Mouse (Mus musculus) cerebellum, adult 11 months (tissue): ENCODE measurements at regions not wholly inside any gene's neighbourhood (a gene's known extent, or its start where the extent isn't known, plus 50 kb on each side); places are given as distances from the start of the nearest gene placed in this dataset.

Experiments
- DNase-seq: peaks from one replicate; pipeline ENCODE4 v3.0.0; 2022

GRCm38 (mm10) chr12:92137539-92137938, 288.6 kb upstream of the Sel1l start:
- DNase-seq = no peak

DNA sequence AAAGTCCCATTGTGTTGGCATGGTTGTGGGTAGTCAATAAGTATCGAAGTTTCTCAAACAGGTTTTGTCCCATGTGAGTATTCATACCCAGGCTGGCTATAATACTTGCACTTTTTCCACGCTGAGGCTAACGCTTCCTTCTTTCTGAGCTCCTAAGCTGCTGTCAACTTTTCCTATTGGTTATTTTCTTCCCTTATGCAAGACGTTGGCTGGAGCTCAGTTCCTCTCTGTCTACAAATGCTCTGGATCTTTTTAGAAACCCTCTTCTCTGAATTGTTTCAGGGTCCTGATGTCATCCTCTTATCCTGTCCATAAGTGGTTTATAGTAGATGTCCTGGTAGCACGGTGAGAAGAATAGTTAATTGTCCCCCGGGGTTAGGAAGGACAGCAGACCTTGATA, 278.7 kb upstream of the Sel1l start:
- DNase-seq = no peak

- DNase-seq = no peak
Measured at GRCm38 (mm10) chr12:92120164-92120815, 271.3 kb upstream of the Sel1l start.

GRCm38 (mm10) chr12:92109615-92110014, 260.7 kb upstream of the Sel1l start:
- no peak for DNase-seq

GRCm38 (mm10) chr12:92100080-92100479, 251.1 kb upstream of the Sel1l start:
- DNase-seq = no peak

- DNase-seq = no peak
Measured at GRCm38 (mm10) chr12:92092794-92093365, 243.9 kb upstream of the Sel1l start.

- no peak for DNase-seq
Measured at GRCm38 (mm10) chr12:92073209-92073608, 224.3 kb upstream of the Sel1l start.

GRCm38 (mm10) chr12:92062731-92063130, 213.8 kb upstream of the Sel1l start:
- no peak for DNase-seq

- DNase-seq = no peak
Measured at GRCm38 (mm10) chr12:92040481-92040880, 191.5 kb upstream of the Sel1l start.

- DNase-seq = no peak
Measured at GRCm38 (mm10) chr12:92029192-92029591, 180.2 kb upstream of the Sel1l start.

DNA sequence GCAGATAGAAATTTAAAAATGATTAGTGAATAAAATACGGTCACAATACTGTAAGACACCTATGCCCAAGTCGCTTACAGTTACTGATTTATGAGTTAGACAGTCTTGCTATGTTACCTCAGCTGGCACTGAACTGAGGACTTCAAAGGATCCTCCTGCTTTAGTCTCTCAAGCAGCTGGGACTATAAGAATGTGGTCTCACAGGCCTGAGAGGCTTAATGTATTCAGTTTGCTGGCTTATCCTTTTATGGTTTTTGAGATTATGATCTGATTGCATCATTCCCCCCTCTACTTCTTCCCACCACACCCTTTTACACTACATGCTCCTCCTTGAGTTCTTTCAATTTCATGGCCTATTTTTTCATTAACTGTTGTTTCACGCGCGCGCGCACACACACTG, 179.4 kb upstream of the Sel1l start:
- no peak for DNase-seq

DNA sequence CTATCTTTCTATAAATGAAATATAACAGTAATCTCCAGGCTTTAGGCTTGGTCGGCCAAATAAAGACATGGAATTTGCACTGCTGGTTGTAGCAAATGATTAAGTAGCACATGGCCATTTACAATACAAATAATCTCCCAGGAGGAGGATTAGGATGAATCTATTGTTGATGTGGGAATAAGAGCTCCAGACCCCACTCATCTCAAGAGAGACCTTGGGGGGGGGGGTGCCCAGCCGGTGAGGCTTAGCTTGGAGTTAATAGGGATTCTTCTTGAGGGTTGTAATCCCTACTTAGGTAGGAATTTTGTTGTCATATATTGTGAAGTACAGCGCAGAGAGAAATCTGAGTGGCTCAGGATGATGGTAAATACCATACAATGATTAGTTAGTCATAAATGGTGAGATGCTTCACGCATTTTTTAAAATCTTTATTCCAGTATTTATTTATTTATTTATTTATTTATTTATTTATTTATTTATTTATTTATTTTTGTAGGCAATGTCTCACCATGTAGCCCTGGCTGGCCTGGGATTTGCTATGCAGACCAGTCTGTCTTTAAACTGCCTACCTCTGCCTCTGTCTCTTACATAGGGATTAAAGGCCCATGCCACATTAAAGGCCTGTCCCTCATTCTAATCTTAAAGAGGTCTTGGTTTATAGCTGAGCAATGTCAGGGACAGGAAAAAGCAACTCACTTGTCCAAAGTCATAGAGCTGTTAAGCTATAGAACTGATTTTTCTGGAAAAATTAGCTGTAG, 175.7 kb upstream of the Sel1l start:
- no peak for DNase-seq

DNA sequence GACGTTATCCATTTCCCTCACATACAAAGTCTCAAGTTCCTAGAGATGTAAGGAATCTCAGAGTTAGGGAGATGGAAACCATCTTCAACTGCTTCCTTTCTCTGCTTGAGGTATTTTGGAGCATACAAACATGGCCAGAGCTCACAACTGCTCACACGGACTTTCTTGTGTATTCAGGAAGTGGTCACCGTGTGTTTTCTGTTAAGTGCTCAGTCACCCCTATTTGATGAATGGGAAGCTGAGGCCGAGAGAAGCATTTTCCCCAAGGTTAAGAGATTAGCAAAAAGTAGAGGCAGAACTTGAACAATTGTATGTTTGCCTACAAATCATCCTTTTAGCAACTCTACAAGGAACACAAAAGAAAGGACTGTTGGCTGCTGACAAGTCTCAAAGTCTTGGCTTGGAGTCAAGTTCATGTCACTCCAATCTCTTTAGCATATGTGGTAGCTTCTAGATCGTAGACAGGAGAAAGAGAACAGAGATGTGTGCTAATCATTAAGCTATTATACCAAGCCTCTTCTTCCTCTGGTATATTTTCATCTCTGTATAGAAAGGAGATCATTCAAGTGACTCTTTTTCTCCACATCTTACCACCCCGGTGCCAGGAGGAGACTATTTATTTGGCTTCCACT, 170.8 kb upstream of the Sel1l start:
- no peak for DNase-seq

- no peak for DNase-seq
Measured at GRCm38 (mm10) chr12:92015373-92015772, 166.4 kb upstream of the Sel1l start.

GRCm38 (mm10) chr12:92013979-92014378, 165.0 kb upstream of the Sel1l start:
- no peak for DNase-seq

- peak; percentile 8 for DNase-seq
Measured at GRCm38 (mm10) chr12:92013244-92013643, 164.3 kb upstream of the Sel1l start.

DNA sequence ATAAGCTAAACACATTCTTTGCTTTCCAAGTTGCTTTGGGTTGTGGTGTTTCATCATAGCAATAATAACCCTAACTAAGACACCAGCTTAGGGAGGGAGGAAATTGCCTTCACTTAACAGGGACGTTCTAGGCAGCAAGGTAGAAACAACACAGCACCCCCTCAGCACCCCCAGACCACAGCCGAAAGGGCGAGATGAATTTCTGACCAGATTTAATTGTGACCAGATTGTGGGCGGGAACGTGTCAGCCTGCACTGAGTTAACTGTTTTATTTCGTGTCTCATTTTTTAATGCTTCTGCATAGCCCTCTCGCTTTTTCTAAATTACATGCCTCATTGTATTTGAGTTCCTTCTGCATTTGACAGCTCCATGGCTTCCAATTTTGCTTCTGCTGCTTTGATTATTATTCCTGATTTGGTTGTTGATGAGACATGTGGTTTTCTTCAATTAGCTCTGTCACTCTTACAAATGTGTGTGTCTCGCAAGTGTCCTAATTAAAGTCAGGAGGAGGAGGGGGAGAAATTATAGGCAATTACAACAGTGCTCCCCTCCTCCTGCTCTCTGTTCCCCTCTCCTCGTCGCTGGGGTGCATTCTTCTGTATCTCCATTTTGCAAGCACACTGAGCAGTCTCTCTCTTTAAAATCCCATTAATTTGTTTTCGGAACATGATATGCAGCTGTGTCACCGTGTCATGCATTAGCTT, 155.6 kb upstream of the Sel1l start:
- no peak for DNase-seq

DNA sequence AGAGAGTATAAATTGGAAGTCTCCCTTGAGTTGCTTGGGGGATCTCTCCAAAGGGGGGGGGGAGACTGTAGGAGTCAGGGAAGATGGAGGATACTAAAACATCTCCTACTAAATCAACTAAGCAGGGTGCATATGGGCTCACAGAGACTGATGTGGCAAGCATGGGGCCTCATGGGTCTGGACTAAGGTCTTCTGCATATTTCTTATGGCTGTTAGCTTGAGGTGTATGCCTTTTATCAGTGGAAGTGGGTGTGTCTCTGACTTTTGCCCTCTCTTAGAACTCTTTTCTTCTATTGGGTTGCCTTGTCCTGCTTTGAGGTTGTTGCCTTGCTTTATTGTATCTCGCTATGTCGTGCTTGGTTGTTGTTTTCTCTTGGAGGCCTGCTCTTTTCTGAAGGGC, 150.1 kb upstream of the Sel1l start:
- DNase-seq = no peak

DNA sequence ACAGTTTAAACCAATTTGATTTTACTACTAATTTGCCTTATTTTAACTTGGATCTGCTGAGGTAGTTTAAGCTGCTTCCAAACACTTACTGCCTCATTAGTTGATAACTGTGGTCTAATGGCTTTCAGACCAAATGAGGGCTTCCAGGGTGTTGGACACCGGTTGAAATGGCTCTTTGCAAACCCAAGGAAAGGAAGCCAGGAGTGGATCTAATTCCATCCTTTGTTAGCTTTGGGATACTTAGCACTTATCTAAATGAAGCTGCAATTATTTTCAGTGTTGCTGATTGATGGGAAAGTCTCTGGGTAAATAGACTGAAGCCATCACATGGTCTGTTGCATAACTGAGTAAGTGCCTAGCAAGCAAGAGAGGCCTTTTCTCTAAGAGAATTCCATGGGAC, 148.4 kb upstream of the Sel1l start:
- DNase-seq = no peak

DNA sequence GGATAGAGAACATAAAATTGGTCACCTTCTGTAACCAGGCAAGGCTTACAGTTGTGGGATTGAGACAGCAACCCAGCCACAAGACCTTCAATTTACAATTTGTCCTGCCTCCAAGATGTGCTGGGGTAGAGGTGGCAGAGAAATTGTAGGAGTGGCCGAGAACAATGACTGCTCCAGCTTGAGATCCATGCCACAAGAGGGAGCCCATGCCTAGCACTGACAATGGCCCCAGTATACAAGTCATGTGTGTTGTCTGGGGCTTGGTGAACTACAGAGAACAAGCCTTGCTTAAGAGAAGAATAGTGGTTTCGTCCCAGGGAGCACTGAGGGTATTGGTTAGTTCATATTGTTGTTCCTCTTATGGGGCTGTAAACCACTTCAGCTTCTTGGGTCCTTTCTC, 146.6 kb upstream of the Sel1l start:
- no peak for DNase-seq

- DNase-seq = no peak
Measured at GRCm38 (mm10) chr12:91986448-91986847, 137.5 kb upstream of the Sel1l start.

DNA sequence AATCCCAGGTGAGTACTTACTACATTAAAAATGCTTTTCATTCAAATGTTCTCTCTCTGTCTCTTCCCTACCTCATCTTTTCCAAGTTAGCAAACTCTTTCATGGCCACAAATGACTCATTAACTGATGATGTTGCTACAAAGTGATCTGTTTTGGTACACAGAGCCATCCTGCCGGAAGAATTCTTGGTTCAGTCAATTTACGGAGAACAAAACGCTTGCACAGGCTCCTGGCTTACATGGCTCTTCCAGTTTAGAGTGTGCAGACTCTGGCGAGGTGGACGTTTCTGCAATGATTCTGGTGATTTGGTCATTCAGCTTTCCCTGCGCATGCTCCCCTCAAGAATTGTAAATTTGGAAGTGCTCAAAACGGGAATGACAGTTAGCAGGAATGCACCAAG, 131.4 kb upstream of the Sel1l start:
- no peak for DNase-seq

GRCm38 (mm10) chr12:91971045-91971444, 122.1 kb upstream of the Sel1l start:
- no peak for DNase-seq
